Mouse (Mus musculus) bone marrow, adult 2 months (tissue): ENCODE measurements around the gene Gpr142.

Experiments used
- CTCF ChIP-seq: fragments of 200-500 bp; IDR thresholded peaks from 2 replicates; pipeline ENCODE4 v1.5.1; 2011; ENCODE audit warnings: low read length, control low read depth; ENCODE audit not compliant: control insufficient read depth, insufficient read depth
- POLR2A ChIP-seq: fragments of 200-500 bp; IDR thresholded peaks from 2 replicates; pipeline ENCODE4 v1.6.1; 2011; ENCODE audit warnings: low read depth, mild to moderate bottlenecking, control low read depth, low read length, borderline replicate concordance; ENCODE audit not compliant: control insufficient read depth

GRCm38 (mm10) chr11:114854581-114854980 lies 55.9 kb downstream of the Gpr142 start:
- TF ChIP-seq CTCF (no peak), POLR2A (no peak)
